Mouse (Mus musculus): ENCODE data around the gene Rnf152.

Rnf152 gene

GRCm38 (mm10) chr1:105356291-105357011 is at the start of gene Rnf152:
Rnf152 (minus strand) TSS chr1:105356710.
- DNase-seq, result peak; percentile 74

GRCm38 (mm10) chr1:105402853-105403252 is 46.3 kb upstream of the Rnf152 start:
- no peak for DNase-seq

GRCm38 (mm10) chr1:105384141-105384937 is 27.8 kb upstream of the Rnf152 start:
- DNase-seq, result no peak

GRCm38 (mm10) chr1:105377546-105377945 is 21.0 kb upstream of the Rnf152 start:
- DNase-seq, result no peak

GRCm38 (mm10) chr1:105374618-105375017 is 18.1 kb upstream of the Rnf152 start:
- DNase-seq, result no peak

- DNase-seq, result peak; percentile 25
Observed at GRCm38 (mm10) chr1:105362701-105363100, 6.2 kb upstream of the Rnf152 start.

DNA sequence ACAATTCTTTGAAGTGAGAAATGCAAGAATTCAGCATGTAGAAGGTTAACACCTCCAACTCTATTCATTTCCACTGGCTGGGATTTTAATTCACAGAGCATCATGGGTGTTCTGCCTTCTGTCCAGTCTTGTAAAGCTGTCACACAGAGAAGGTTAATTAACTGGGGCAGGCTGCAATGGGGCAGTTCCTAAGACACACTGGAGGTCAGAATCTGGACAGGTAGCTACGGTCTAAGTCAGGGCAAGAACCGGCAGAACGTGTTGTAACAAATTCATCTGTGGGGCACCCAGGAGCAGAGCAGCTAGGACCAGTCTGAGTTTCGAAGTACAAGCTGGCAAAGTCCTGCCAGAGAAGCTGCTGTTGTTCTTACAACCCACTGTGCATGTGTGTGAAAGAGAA is 2.4 kb upstream of the Rnf152 start:
- DNase-seq, result peak; percentile 9

GRCm38 (mm10) chr1:105355910-105356290 is 610 bp downstream of the Rnf152 start:
- no peak for DNase-seq

GRCm38 (mm10) chr1:105354901-105355891 is 1.3 kb downstream of the Rnf152 start:
- DNase-seq, result peak; percentile 60

- no peak for DNase-seq
Observed at GRCm38 (mm10) chr1:105351806-105352205, 4.7 kb downstream of the Rnf152 start.

GRCm38 (mm10) chr1:105342305-105342704 is 14.2 kb downstream of the Rnf152 start:
- DNase-seq, result no peak

DNA sequence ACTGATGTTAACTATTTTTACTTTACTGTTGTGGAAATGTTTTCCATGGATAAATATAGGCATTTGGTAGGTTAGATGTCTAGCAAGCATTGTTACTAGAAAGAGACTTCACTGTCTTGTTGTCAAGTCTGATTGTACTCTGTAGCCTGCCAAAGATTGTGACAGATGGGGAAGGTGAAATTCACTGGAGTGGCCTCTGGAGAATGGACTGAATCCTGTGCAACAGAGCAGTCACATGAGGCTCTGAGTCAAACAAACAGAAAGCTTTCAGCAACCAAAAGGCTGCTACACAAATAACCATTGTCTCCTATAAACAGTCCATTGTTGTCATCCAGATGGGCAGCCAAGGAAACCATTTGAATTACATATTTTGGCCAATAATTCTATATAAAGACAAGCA is 15.6 kb downstream of the Rnf152 start:
- DNase-seq, result peak; percentile 11

- no peak for DNase-seq
Observed at GRCm38 (mm10) chr1:105337397-105337796, 19.1 kb downstream of the Rnf152 start.

GRCm38 (mm10) chr1:105336096-105336495 is 20.4 kb downstream of the Rnf152 start:
- no peak for DNase-seq

DNA sequence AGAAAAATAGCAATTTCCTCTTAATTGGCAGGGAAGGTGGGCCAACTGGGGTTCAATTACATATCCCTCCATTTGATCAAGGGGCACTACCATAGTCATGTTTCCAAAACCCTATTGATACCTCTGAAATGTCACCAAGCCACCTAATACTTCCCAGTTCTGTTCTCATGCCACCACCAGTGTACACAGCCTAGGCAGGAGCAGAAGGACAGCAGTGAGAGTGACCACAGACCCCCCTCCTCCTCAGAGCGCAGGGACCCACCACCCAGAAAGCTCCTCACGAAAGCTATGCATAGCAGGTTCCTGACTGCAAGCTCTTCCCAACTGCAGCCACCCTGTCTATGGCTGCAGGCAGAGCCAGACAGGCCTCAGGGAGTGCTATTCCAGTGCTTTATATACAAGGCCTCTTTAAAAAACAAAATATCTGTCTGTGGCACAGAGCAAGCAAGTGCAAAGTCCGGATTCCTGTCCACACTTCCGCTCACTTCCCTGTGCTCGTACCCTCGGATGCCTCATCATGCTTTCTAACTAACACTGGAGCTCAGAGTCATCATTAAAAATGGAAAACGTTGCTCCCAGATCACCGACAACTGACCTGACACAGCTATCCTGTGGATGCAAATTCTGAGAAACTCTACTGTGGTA is 24.3 kb downstream of the Rnf152 start:
- DNase-seq, result no peak

- no peak for DNase-seq
Observed at GRCm38 (mm10) chr1:105331605-105332004, 24.9 kb downstream of the Rnf152 start.

GRCm38 (mm10) chr1:105330581-105331320 is 25.8 kb downstream of the Rnf152 start:
- no peak for DNase-seq

- DNase-seq, result no peak
Observed at GRCm38 (mm10) chr1:105327789-105328188, 28.7 kb downstream of the Rnf152 start.

DNA sequence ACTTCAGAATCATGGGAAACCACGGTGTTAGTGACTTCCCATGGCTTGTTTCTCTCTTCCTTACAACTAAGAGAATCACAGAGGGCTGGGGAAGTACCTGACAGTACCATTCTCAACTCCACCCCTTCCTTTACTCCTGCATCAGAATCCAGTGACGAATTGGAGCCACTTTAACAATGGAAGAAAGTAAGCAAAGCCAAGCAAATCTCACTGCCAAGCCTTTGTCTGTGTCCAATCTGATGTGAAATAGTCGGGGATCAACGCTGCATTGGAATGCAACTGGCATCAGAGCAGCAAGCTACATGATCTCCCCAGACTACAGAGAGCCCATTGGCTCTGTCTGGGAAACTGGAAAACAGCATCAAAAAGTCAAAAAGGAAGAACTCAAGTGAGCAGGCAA is 31.9 kb downstream of the Rnf152 start:
- DNase-seq, result no peak

DNA sequence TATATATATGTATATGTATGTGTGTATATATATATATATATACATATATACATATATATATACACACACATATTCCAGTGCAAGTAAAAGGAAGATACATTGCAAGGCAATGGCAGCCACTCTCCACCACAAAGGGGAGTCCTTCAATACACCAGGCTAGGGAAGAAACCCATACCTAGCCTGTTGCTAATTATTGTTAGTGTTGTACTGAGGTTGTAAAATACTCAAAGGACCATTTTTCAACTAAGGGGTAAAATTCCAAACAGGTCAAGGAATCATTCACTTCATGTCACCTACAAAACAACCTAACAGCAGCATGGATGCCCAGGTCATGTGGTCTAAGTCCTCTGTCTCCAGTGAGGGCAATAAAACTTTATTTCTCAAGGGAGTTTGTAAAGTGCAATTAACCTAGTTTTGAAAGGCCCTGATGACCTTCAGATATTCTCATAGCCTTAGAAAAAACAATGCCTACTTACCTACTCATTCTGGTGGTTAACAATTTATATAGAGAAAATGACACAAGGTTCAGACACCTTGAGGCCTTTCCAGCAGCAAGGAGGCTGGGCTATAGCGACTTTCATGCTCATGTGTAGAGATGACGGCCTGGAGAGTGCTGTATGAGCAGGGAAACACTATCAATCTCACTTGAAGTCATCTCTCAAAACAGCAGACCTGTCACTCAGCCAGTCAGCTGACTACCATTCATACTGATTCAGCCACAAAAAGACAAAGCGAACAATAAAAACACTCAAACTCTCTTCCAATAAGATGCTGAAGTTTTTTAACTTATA is 42.3 kb downstream of the Rnf152 start:
- DNase-seq, result no peak

DNA sequence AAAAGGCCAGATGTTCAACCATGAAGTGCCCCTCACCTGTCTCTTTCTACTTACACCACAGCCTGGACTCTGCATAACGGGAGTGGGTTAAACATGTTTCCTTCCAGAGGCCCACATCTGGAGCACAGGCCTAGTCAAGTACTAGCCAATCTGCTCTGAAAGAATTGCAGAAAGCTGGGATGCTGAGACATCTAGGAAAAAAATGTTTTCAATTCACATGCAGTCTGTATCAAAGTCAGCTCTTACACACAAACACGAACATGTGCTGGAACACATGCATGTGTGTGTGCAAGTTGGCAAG is 44.0 kb downstream of the Rnf152 start:
- no peak for DNase-seq
